Mouse (Mus musculus) mouse trophoblast stem cell (cell line): Measurements from ENCODE around the gene Klrb1f.
"Not testable (repeated sequence)": the region's sequence is repeated elsewhere in the genome, so short reads cannot be mapped to it uniquely, and the experiment has no call there.

Experiments used
- in situ Hi-C, 2 experiments: fragments of 300-500 bp; cut with MseI, MboI; formaldehyde crosslinking; loops; 2 replicates in 1 of 2; 3 replicates in 1 of 2; pipeline ENCODE4 v1.15.1; 2025

The Klrb1f gene

DNA sequence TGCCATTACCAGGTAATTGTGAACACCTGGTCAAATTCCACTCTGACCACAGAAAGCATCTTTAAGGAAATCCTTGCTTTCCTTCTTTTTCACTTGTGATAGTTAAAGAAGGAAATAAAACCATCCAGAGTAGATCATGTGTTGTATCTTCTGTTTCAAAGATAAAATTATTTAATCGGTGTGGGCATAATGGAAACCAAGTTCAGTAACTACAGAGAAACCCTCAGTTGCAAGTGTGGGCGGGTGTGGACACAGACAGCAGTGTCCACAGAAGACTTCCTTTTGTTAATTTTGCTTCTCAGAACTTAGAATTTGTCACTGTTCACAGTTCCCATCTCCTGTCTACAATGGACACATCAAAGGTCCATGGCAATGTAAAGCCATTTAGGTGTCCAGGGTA lies at the start of gene Klrb1f:
Gene Klrb1f (plus strand): TSS at position 301 of the 400 bp plus-strand sequence.
- in situ Hi-C loops = no loop called here

DNA sequence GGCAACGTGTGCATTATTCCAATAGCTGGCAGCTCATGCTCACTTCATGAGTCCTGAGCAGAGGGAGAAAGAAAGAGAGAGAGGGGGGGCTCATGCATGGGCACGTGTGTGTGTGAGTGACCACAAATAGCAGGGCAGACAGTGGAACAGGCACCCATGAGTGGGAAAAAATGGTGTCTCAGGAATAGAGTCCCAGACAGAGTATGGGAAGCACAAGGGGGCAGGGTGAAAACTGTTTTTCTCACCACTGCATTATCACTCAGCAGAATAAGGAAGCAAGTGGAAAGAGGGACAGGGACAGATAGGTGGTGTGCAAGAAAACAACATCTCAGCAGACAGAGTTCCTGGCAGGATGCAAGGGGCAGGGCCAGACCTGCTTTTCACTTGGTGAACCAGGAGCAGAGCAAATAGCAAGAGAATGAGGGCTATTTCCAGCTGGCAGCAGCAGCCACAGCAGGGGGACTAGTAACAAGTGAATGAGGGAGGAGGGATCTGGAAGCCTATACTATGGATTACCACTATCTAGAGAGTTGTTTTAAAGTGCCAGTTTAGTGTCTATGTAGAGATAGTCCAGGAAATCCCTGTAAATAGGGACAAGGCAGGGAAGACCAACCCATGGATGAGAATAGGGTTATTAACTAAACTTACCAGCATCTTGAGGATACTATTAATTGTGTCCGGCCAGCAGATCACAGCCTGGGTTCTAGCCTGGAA lies 49.5 kb upstream of the Klrb1f start:
- in situ Hi-C loops = loop anchor here in 1 of 2 experiments (5.0 to 10.0 kb wide), 2 partner anchors 54 to 141 kb away; no protein-coding TSS in a partner anchor

DNA sequence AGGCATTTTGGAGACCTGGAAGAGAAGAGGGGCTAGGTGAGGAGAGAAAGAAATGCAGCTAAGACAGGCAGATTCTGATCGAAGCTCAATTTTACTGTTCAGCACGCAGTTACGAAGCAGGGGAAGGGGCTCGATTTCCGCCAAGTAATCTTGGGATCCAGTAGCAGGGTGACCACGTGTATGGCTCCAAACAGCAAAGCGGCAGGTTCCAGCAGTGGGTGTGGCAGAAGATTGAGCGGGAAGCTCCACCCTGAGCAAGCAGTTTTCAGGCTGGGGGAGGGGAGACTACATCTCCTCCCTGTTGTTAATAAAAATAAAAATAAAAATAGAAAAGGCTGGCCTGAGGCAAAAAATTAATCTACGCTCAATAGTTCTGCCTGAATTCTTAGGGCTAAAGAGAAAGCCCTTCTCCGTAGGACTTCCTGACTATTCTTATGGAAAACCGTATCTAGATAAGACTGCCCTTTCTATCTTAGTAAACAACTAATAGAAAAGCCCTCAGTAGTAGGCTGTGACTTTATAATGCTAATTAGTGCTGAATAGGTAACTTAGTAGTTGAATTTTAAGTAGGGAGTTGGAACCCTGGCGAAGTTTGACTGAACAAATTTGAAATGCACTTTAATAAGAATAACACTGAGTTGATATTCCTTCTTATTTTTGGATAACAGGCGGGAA lies 48.8 kb upstream of the Klrb1f start:
- in situ Hi-C loops = loop anchor here in 1 of 2 experiments (5.0 to 10.0 kb wide), 2 partner anchors 55 to 142 kb away; no protein-coding TSS in a partner anchor

- in situ Hi-C loops = no loop called here
These were observed 44.3 kb upstream of the Klrb1f start for GRCm38 (mm10) chr6:129001392-129001791.

- in situ Hi-C loops = no loop called here
These were observed 37.1 kb upstream of the Klrb1f start for GRCm38 (mm10) chr6:129008552-129008951.

- in situ Hi-C loops = not testable (repeated sequence)
These were observed 35.7 kb upstream of the Klrb1f start for GRCm38 (mm10) chr6:129009846-129010504.

GRCm38 (mm10) chr6:129010505-129010873 lies 35.2 kb upstream of the Klrb1f start:
- in situ Hi-C loops = no loop called here

DNA sequence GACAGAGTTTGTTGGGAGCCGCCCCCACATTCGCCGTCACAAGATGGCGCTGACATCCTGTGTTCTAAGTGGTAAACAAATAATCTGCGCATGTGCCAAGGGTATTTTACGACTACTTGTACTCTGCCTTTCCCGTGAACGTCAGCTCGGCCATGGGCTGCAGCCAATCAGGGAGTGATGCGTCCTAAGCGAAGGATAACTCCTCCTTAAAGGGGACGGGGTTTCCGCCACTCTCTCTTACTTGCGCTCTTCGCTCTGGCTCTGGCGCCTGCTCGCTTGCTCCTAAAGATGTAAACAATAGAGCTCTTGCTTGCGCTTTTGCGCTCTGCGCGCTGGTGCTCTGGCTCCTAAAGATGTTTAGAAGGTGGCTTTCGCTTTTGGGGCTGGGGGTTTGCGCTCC lies 33.7 kb upstream of the Klrb1f start:
- in situ Hi-C loops = not testable (repeated sequence)

- in situ Hi-C loops = no loop called here
These were observed 32.7 kb upstream of the Klrb1f start for GRCm38 (mm10) chr6:129012966-129013365.

DNA sequence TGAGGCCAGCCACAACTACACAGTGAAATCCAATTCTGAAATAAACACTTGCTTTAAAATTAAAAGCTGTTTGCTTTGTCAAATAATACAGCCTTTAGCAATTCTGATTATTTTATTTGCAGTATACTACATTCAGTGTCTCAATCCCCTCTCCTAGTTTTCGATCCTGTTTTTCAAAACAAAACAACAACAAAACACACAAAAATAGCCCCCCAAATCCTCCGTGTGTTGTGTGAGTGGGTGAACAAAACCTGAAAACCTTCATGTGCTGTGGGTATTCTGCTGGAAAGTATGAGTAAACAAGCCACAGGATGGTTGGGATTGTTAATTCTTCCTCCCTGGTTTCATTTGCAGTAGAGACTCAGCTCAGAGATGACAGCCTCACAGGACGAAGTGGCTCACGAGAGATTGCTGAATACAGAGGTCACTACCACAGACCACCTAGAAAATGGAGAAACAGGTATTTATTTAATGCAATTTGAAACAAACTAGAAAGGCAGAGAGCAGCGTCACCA lies 31.9 kb upstream of the Klrb1f start:
- in situ Hi-C loops = no loop called here

DNA sequence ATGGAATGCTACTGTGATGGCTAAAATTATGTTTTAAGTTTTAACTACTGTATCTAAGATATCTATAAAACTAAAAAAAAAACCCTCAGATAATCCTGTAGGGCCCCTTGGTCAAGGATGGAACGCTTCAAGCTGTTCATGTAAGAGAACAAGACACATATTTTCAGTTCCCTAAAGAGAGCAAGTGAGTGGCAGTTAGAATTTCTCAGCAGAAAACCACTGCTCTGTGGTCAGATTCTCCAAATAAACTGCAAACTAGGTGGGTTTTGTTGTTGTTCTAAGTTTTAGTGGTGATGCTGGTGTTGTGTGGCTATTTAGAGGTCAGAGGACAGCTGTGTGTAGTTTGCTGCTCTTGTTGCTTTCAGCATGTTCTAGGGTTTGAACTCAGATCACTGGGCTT lies 31.3 kb upstream of the Klrb1f start:
- in situ Hi-C loops = no loop called here

GRCm38 (mm10) chr6:129027451-129028248 lies 18.1 kb upstream of the Klrb1f start:
- in situ Hi-C loops = no loop called here

DNA sequence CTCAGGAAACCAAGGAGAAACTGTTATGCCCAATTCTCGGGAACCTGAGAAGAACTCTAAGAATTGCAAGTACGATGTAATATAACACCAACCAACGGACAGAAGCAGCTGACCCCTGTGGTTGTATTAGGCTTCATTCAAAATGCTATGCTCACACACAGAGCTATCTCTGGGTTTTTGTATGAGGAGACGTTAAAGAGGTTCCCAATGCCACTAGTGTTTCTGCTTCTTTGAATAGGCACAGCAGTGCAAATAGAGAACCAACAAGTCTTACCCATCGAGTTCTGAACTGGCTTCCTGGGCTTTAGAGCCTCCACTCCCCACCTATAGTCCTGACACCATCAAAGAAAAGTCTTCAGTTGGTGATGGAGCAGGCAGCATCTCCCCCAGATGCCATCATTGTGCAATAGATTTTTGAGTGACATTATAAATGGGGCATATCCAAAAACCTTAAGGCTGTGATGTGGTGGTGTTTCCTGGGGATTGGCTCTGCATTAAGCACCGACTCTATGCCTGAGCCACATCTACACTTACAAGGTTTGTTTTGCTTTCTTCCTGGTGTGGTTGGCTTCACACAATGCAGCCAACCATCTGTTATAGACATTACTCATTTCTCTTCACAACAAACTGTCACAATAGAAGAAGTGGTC lies 15.4 kb upstream of the Klrb1f start:
- in situ Hi-C loops = no loop called here

DNA sequence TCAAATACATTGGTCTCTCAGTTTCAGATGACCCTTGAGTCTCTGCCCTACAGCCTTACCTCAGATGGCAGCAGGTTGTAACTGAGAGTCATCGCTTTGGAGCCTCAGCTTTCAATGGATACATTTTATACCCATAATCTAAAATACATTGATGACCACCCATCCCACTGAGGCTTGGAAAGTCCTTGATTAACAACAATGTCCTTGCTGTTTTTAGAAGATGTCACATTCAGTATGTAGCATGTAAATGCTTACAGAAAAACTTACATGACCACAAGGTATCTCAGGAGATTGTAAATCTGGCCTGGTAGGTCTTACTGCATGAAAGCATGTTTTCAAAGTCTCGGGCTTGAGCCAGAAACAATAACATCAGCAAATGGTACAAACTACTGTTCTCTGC lies 14.7 kb upstream of the Klrb1f start:
- in situ Hi-C loops = no loop called here

DNA sequence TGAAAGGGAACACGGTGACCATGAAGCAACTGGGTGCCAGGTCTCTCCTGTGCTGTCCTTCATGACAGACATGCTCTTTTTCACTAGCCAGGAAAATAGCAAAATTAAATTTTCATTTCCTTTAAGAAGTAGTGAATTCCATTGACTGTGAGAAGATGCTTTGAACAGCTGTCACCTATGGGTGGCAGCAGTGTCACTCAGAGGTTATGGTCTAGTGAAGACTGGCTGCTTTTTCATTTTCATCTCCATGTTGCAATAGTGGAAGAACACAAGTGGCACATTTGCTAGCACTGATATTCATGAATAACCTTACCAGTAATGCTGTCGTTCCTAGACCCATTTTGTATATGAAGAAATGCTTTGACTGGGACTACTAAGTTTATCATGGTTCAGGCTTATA lies 12.3 kb upstream of the Klrb1f start:
- in situ Hi-C loops = no loop called here

DNA sequence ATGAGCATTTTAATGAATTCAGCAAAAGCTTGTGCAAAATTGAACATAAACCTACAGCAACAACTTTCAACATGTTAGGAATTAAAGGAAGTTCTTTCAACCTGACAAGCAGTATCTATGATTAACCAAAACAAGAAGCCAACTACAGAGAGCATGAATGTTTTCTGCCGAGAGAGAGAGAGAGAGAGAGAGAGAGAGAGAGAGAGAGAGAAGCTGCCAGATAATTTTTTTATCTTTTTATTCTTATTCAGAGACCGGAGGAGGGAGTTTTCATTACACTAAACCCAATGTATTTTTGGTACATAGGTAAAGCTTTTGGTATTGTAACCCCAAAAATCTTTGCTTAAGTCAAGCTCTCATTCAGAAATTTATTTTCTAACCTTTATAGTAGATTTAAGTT lies 10.7 kb upstream of the Klrb1f start:
- in situ Hi-C loops = no loop called here

- in situ Hi-C loops = no loop called here
These were observed 9.4 kb upstream of the Klrb1f start for GRCm38 (mm10) chr6:129036326-129036725.

GRCm38 (mm10) chr6:129036890-129037463 lies 8.7 kb upstream of the Klrb1f start:
- in situ Hi-C loops = no loop called here

- in situ Hi-C loops = no loop called here
These were observed 4.2 kb upstream of the Klrb1f start for GRCm38 (mm10) chr6:129041470-129041869.

GRCm38 (mm10) chr6:129042470-129042869 lies 3.2 kb upstream of the Klrb1f start:
- in situ Hi-C loops = no loop called here

DNA sequence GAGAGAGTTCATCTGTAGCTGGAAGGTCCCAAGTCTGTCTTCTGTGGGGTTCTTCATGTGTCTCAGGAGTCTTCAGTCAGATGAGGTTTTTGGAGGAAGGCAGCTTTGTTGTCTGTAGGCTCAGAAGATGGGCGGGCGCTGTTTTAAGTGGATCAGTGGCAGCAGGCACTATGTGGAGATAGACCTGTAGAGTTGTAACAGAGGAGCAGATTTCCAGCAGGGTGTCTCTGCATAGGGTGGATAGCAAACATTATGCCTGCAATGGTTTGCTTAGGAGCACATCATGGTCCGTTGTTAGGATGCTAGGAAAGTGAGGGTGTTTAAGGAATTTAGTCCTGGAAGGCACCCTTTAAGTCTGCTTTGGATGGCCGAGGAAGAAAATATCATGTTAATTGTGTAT lies 2.7 kb downstream of the Klrb1f start:
- in situ Hi-C loops = no loop called here
